Mouse (Mus musculus): ENCODE results near the gene Rora. TPM values are rescaled to one million over a fixed set of nuclear protein-coding genes. Genes with fewer than 3 reads are reported as not detected.

Rora gene
- polyA plus RNA-seq, 1 experiment: 4.5 TPM

DNA sequence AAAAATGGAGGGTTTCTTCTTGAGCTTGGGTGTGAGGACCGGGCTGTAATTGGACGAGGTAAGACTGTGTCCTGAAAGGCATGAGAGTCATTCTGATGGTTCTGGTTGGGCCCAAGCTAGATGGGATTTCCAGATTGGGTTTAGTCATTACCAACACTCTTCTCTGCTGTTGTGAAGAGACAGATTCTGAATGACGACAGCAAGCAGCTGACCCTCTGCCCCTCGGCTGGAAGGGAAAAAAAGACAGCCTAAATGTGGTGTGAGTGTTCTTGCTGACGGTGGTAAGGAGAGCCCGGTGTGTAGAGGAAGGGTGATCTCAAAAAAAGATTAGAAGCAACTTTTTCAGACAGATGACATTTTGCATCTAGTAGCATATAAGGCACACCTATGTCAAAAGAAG, 686.2 kb downstream of the Rora start:
- no peak overlapping the region for H3K4me3 ChIP-seq (ENCODE audit: low read depth, low read length)
- H3K27ac ChIP-seq (ENCODE audit: insufficient read depth, low read depth, low read length): no peak overlapping the region
- H3K4me1 ChIP-seq (ENCODE audit: control insufficient read depth, insufficient read depth, insufficient read length, low read length): 0 out of 2 replicates have a peak, but pooled peaks cover 3% of the 10 kb centered on the region
- WGBS: 77% methylated on average over 6 of the region's 6 CpGs
- TF ChIP-seq CTCF (IDR thresholded peaks at IDR 0.05; ENCODE audit: extremely low read depth, insufficient read length, insufficient replicate concordance, low read depth, low read length) (no peak), POLR2A (IDR thresholded peaks at IDR 0.05; ENCODE audit: low read depth, low read length) (no peak)
- H3K27me3 ChIP-seq (ENCODE audit: control insufficient read depth, insufficient read depth, low read length): no peaks in the 10 kb centered on the region
- no peaks in the 10 kb centered on the region for H3K36me3 ChIP-seq (ENCODE audit: control insufficient read depth, insufficient read depth, low read length)

GRCm38 (mm10) chr9:69340421-69340820, 686.8 kb downstream of the Rora start:
- no peak overlapping the region for H3K4me3 ChIP-seq (ENCODE audit: low read depth, low read length)
- H3K27ac ChIP-seq (ENCODE audit: insufficient read depth, low read depth, low read length): no peak overlapping the region
- H3K27me3 ChIP-seq (ENCODE audit: control insufficient read depth, insufficient read depth, low read length): no peaks in the 10 kb centered on the region
- 77% methylated on average over 7 of the region's 7 CpGs for WGBS
- 0 out of 2 replicates have a peak, but pooled peaks cover 3% of the 10 kb centered on the region for H3K4me1 ChIP-seq (ENCODE audit: control insufficient read depth, insufficient read depth, insufficient read length, low read length)
- TF ChIP-seq POLR2A (IDR thresholded peaks at IDR 0.05; ENCODE audit: low read depth, low read length) (no peak), CTCF (IDR thresholded peaks at IDR 0.05; ENCODE audit: extremely low read depth, insufficient read length, insufficient replicate concordance, low read depth, low read length) (no peak)
- H3K36me3 ChIP-seq (ENCODE audit: control insufficient read depth, insufficient read depth, low read length): no peaks in the 10 kb centered on the region

DNA sequence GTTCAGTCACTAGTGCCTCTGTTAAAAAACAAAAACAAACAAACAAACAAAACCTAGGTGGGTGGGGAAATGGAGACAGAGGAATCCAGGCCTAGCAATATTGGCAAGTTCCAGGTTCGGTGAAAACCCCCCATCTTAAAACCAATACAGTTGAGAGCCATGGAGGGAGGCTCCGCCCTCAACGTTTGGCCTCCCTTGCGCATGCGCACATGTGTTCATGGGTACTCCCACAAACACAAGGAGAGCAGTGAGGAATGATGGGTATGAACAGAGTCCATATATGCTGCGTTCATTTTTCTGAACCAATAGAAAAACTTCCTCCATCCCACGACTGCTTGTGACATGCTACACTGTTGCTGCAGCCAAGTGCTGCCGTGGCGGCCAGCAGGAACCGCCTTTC, 690.3 kb downstream of the Rora start:
- TF ChIP-seq POLR2A (IDR thresholded peaks at IDR 0.05; ENCODE audit: low read depth, low read length) (no peak), CTCF (IDR thresholded peaks at IDR 0.05; ENCODE audit: extremely low read depth, insufficient read length, insufficient replicate concordance, low read depth, low read length) (no peak)

GRCm38 (mm10) chr9:69345550-69345949, 692.0 kb downstream of the Rora start:
- 34% methylated on average over 6 of the region's 6 CpGs for WGBS
- TF ChIP-seq CTCF (IDR thresholded peaks at IDR 0.05; ENCODE audit: extremely low read depth, insufficient read length, insufficient replicate concordance, low read depth, low read length): no peak
- TF ChIP-seq POLR2A (IDR thresholded peaks at IDR 0.05; ENCODE audit: low read depth, low read length): no peak
- H3K27ac ChIP-seq (ENCODE audit: insufficient read depth, low read depth, low read length): no peak overlapping the region
- H3K4me3 ChIP-seq (ENCODE audit: low read depth, low read length): no peak overlapping the region
- no peaks in the 10 kb centered on the region for H3K27me3 ChIP-seq (ENCODE audit: control insufficient read depth, insufficient read depth, low read length)
- no peaks in the 10 kb centered on the region for H3K36me3 ChIP-seq (ENCODE audit: control insufficient read depth, insufficient read depth, low read length)
- H3K4me1 ChIP-seq (ENCODE audit: control insufficient read depth, insufficient read depth, insufficient read length, low read length): no peaks in the 10 kb centered on the region

More for the DNA sequence above, 690.3 kb downstream of the Rora start:
- no peaks in the 10 kb centered on the region for H3K36me3 ChIP-seq (ENCODE audit: control insufficient read depth, insufficient read depth, low read length)
- WGBS: 88% methylated on average over 10 of the region's 10 CpGs
- H3K27me3 ChIP-seq (ENCODE audit: control insufficient read depth, insufficient read depth, low read length): no peaks in the 10 kb centered on the region
- H3K4me3 ChIP-seq (ENCODE audit: low read depth, low read length): no peak overlapping the region
- no peak overlapping the region for H3K27ac ChIP-seq (ENCODE audit: insufficient read depth, low read depth, low read length)
- no peaks in the 10 kb centered on the region for H3K4me1 ChIP-seq (ENCODE audit: control insufficient read depth, insufficient read depth, insufficient read length, low read length)

DNA sequence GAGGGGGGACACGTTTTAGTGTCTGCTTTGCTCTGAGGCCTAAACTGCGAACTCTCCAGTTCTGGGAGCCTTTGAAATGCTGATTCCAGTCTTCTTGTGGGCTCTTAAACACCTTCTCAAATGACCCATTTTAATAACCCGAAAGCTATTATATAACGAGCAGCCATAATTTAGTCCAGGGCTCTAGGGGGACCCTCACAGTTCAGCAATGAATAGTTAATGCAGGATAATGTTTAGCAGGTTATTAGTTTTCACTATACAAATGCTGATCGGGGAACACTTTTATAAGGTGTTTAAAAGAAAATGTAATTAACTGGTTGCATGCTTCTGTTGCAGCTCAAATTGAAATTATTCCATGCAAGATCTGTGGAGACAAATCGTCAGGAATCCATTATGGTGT, 694.2 kb downstream of the Rora start:
- no peak overlapping the region for H3K4me3 ChIP-seq (ENCODE audit: low read depth, low read length)
- no peaks in the 10 kb centered on the region for H3K27me3 ChIP-seq (ENCODE audit: control insufficient read depth, insufficient read depth, low read length)
- H3K36me3 ChIP-seq (ENCODE audit: control insufficient read depth, insufficient read depth, low read length): no peaks in the 10 kb centered on the region
- WGBS: 82% methylated on average over 6 of the region's 6 CpGs
- H3K27ac ChIP-seq (ENCODE audit: insufficient read depth, low read depth, low read length): no peak overlapping the region
- TF ChIP-seq POLR2A (IDR thresholded peaks at IDR 0.05; ENCODE audit: low read depth, low read length) (no peak), CTCF (IDR thresholded peaks at IDR 0.05; ENCODE audit: extremely low read depth, insufficient read length, insufficient replicate concordance, low read depth, low read length) (no peak)
- H3K4me1 ChIP-seq (ENCODE audit: control insufficient read depth, insufficient read depth, insufficient read length, low read length): no peaks in the 10 kb centered on the region

GRCm38 (mm10) chr9:69349537-69349936, 696.0 kb downstream of the Rora start:
- no peaks in the 10 kb centered on the region for H3K4me1 ChIP-seq (ENCODE audit: control insufficient read depth, insufficient read depth, insufficient read length, low read length)
- TF ChIP-seq POLR2A (IDR thresholded peaks at IDR 0.05; ENCODE audit: low read depth, low read length): no peak
- no peak for TF ChIP-seq CTCF (IDR thresholded peaks at IDR 0.05; ENCODE audit: extremely low read depth, insufficient read length, insufficient replicate concordance, low read depth, low read length)
- no peaks in the 10 kb centered on the region for H3K27me3 ChIP-seq (ENCODE audit: control insufficient read depth, insufficient read depth, low read length)
- H3K36me3 ChIP-seq (ENCODE audit: control insufficient read depth, insufficient read depth, low read length): no peaks in the 10 kb centered on the region
- no peak overlapping the region for H3K4me3 ChIP-seq (ENCODE audit: low read depth, low read length)
- WGBS: 80% methylated on average over 2 of the region's 2 CpGs
- H3K27ac ChIP-seq (ENCODE audit: insufficient read depth, low read depth, low read length): no peak overlapping the region

- no peak for TF ChIP-seq POLR2A (IDR thresholded peaks at IDR 0.05; ENCODE audit: low read depth, low read length)
- no peak for TF ChIP-seq CTCF (IDR thresholded peaks at IDR 0.05; ENCODE audit: extremely low read depth, insufficient read length, insufficient replicate concordance, low read depth, low read length)
- Histone ChIP-seq H3K27ac (ENCODE audit: insufficient read depth, low read depth, low read length) (no peak overlapping the region), H3K36me3 (ENCODE audit: control insufficient read depth, insufficient read depth, low read length) (no peaks in the 10 kb centered on the region), H3K4me1 (ENCODE audit: control insufficient read depth, insufficient read depth, insufficient read length, low read length) (no peaks in the 10 kb centered on the region), H3K4me3 (ENCODE audit: low read depth, low read length) (no peak overlapping the region), H3K27me3 (ENCODE audit: control insufficient read depth, insufficient read depth, low read length) (no peaks in the 10 kb centered on the region)
- 81% methylated on average over 6 of the region's 6 CpGs for WGBS
Observed at GRCm38 (mm10) chr9:69354228-69354627, 700.6 kb downstream of the Rora start.
